Mouse (Mus musculus) frontal cortex, postnatal 36 days (tissue): ENCODE measurements around the gene Dagla.

Source experiments
- DNase-seq, 2 experiments: peaks; one replicate each; pipeline ENCODE4 v3.0.0; 2022; ENCODE audit warnings: low spot score in 2 of 2

Gene Dagla

GRCm38 (mm10) chr19:10203146-10203847 is 101.4 kb downstream of the Dagla start:
- DNase-seq: no peak

GRCm38 (mm10) chr19:10198723-10199122 is 106.0 kb downstream of the Dagla start:
- DNase-seq: peak; percentile 67 to 84

DNA sequence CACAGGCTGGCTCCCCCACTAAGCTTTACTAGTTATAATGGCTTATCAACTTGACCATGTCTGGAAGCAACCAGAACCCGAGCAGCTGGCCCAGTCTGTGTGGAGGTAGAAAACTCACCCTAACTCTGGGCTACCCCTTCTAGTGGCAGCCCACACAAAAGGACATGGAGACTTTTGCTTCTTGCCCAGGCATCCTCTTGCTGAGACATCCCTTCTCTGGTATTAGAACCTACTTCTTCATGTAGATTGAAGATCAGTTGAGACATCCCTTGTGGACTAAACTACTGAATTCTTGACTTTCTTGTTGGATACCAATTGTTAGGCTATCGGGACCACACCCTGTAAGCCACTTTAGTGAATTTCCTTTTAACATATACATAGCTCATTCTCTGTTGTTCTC is 106.4 kb downstream of the Dagla start:
- DNase-seq: no peak

DNA sequence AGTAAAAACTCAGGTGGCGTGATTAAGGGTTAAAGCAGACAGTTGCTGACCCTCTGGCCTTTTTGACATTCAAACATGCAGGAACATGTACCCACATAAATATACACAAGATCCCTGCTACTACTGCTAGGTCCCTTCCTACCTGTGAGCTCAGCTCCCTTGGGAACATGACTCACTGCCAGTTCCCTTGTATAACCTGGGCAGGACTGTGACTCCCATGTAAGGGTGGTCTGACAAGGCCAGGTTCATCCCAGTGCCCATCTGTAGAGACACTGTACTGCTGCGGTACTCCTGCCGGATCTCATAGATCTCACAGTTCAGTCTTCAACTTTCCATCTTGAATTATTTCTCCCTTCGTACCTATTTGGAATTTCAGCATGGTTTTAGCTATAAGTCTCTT is 107.5 kb downstream of the Dagla start:
- DNase-seq: no peak
